Mouse (Mus musculus): Measurements from ENCODE around the gene Kcnc1. TPM values are rescaled to one million over a fixed set of nuclear protein-coding genes. Genes with fewer than 3 reads are reported as not detected.

Gene Kcnc1
- total and polyA plus RNA-seq, 3 experiments = not detected

- H3K79me2 ChIP-seq (ENCODE audit: control insufficient read depth, insufficient read depth, low read length, poor library complexity) = no peaks in the 10 kb centered on the region
- H3K27me3 ChIP-seq (ENCODE audit: control insufficient read depth in 1 of 2, insufficient read depth in 2 of 2, low read length in 2 of 2) = no peaks in the 10 kb centered on the region
- no peak for DNase-seq (ENCODE audit: low read depth, low spot score)
- TF ChIP-seq MYC (IDR thresholded peaks at IDR 0.05; ENCODE audit: low read depth, low read length) = no peak
- no peak for TF ChIP-seq MAX (IDR thresholded peaks at IDR 0.05; ENCODE audit: low read length)
- TF ChIP-seq NELFE (IDR thresholded peaks at IDR 0.05; ENCODE audit: low read depth, low read length) = no peak
- TF ChIP-seq TBP (IDR thresholded peaks at IDR 0.05; ENCODE audit: low read depth, low read length) = no peak
- H3K9ac ChIP-seq (ENCODE audit: control insufficient read depth, low read depth, low read length, poor library complexity, severe bottlenecking) = no peak overlapping the region
- H3K9me3 ChIP-seq (replicated peaks; ENCODE audit: insufficient read depth, low read length) = no peaks in the 10 kb centered on the region
- H3K4me1 ChIP-seq (ENCODE audit: control insufficient read depth in 1 of 2, insufficient read depth in 2 of 2, low read length in 2 of 2) = no peaks in the 10 kb centered on the region
- no peak overlapping the region for H3K4me3 ChIP-seq (ENCODE audit: control insufficient read depth in 1 of 2, insufficient read depth in 1 of 2, low read depth in 2 of 2, low read length in 2 of 2)
- no peaks in the 10 kb centered on the region for H3K36me3 ChIP-seq (ENCODE audit: control insufficient read depth in 1 of 2, insufficient read depth in 2 of 2, low read length in 2 of 2)
- no peak overlapping the region for H3K27ac ChIP-seq (ENCODE audit: control insufficient read depth, low read depth, low read length)
Observed at GRCm38 (mm10) chr7:46413959-46414725, 17.8 kb downstream of the Kcnc1 start.

- no peak overlapping the region for H3K4me3 ChIP-seq (ENCODE audit: control insufficient read depth in 1 of 2, insufficient read depth in 1 of 2, low read depth in 2 of 2, low read length in 2 of 2)
- H3K9ac ChIP-seq (ENCODE audit: control insufficient read depth, low read depth, low read length, poor library complexity, severe bottlenecking) = no peak overlapping the region
- H3K27ac ChIP-seq (ENCODE audit: control insufficient read depth, low read depth, low read length) = no peak overlapping the region
- H3K79me2 ChIP-seq (ENCODE audit: control insufficient read depth, insufficient read depth, low read length, poor library complexity) = no peaks in the 10 kb centered on the region
- H3K4me1 ChIP-seq (ENCODE audit: control insufficient read depth in 1 of 2, insufficient read depth in 2 of 2, low read length in 2 of 2) = no peaks in the 10 kb centered on the region
- no peaks in the 10 kb centered on the region for H3K9me3 ChIP-seq (replicated peaks; ENCODE audit: insufficient read depth, low read length)
- no peak for DNase-seq (ENCODE audit: low read depth, low spot score)
- TF ChIP-seq POLR2AphosphoS5 (IDR thresholded peaks at IDR 0.05; ENCODE audit: borderline replicate concordance, low read depth, low read length) = no peak
- no peak for TF ChIP-seq TAL1 (IDR thresholded peaks at IDR 0.05; ENCODE audit: low read length)
- no peak for TF ChIP-seq MYB (IDR thresholded peaks at IDR 0.05; ENCODE audit: low read depth, low read length)
- no peak for TF ChIP-seq USF2 (IDR thresholded peaks at IDR 0.05; ENCODE audit: borderline replicate concordance in 1 of 2, insufficient read depth in 1 of 2, low read depth in 1 of 2, low read length in 2 of 2)
- no peak for TF ChIP-seq ZC3H11A (IDR thresholded peaks at IDR 0.05; ENCODE audit: low read depth, low read length)
- TF ChIP-seq ZKSCAN1 (IDR thresholded peaks at IDR 0.05; ENCODE audit: low read depth, low read length) = no peak
- TF ChIP-seq GATA1 (IDR thresholded peaks at IDR 0.05; ENCODE audit: low read depth, low read length) = no peak
- no peak for TF ChIP-seq GABPA (IDR thresholded peaks at IDR 0.05; ENCODE audit: low read depth, low read length)
- TF ChIP-seq CTCF (IDR thresholded peaks at IDR 0.05 in 2 of 3, conservative IDR thresholded peaks at IDR 0.05 in 1 of 3; ENCODE audit: control insufficient read depth in 1 of 3, insufficient read depth in 1 of 3, low read depth in 2 of 3, low read length in 3 of 3, poor library complexity in 1 of 3, severe bottlenecking in 1 of 3) = no peak
- TF ChIP-seq USF1 (IDR thresholded peaks at IDR 0.05; ENCODE audit: low read depth, low read length) = no peak
- TF ChIP-seq CHD2 (IDR thresholded peaks at IDR 0.05; ENCODE audit: low read length) = no peak
- no peak for TF ChIP-seq TBP (IDR thresholded peaks at IDR 0.05; ENCODE audit: low read depth, low read length)
- TF ChIP-seq MAX (IDR thresholded peaks at IDR 0.05; ENCODE audit: low read length) = no peak
- no peak for TF ChIP-seq KAT2A (conservative IDR thresholded peaks at IDR 0.05; ENCODE audit: low read depth, low read length)
- TF ChIP-seq NELFE (IDR thresholded peaks at IDR 0.05; ENCODE audit: low read depth, low read length) = no peak
- no peak for TF ChIP-seq TCF12 (IDR thresholded peaks at IDR 0.05; ENCODE audit: low read depth, low read length)
- no peak for TF ChIP-seq ZMIZ1 (IDR thresholded peaks at IDR 0.05; ENCODE audit: low read depth, low read length)
- no peak for TF ChIP-seq RCOR1 (IDR thresholded peaks at IDR 0.05; ENCODE audit: low read depth, low read length)
- no peaks in the 10 kb centered on the region for H3K27me3 ChIP-seq (ENCODE audit: control insufficient read depth in 1 of 2, insufficient read depth in 2 of 2, low read length in 2 of 2)
- H3K36me3 ChIP-seq (ENCODE audit: control insufficient read depth in 1 of 2, insufficient read depth in 2 of 2, low read length in 2 of 2) = no peaks in the 10 kb centered on the region
Observed at GRCm38 (mm10) chr7:46415818-46416425, 19.6 kb downstream of the Kcnc1 start.

All from MEL (cell line).